Mouse (Mus musculus) E14TG2a.4 (cell line): Measurements from ENCODE around the gene Gtf2e1.

ENCODE experiments used
- CTCF ChIP-seq: conservative IDR thresholded peaks from 2 replicates; pipeline ENCODE4 v1.5.1; 2014; ENCODE audit warnings: low read length
- NANOG ChIP-seq: IDR thresholded peaks from 2 replicates; pipeline ENCODE4 v1.6.1; 2014; ENCODE audit warnings: borderline replicate concordance, low read length, mixed read lengths

GRCm38 (mm10) chr16:37472620-37473312 is 66.8 kb downstream of the Gtf2e1 start:
- TF ChIP-seq CTCF, result no peak
- no peak for TF ChIP-seq NANOG
